Mouse (Mus musculus) neural tube, embryonic 12.5 days (tissue): Measurements from ENCODE around the gene Slc25a22. TPM values are rescaled to one million over a fixed set of nuclear protein-coding genes. Genes with fewer than 3 reads are reported as not detected.
"Not testable (repeated sequence)": the region's sequence is repeated elsewhere in the genome, so short reads cannot be mapped to it uniquely, and the experiment has no call there.

Experiments
- ATAC-seq: fragments of 200-750 bp; cut with Nextera tagmentation; 2 replicates; pipeline ENCODE4 v1.8.0; 2017; ENCODE audit warnings: low read depth, mild to moderate bottlenecking, moderate TSS enrichment, moderate library complexity; ENCODE audit not compliant: low FRiP score
- H3K27ac ChIP-seq: fragments of 300-500 bp; sonication (generic); 2 replicates; pipeline ENCODE4 v1.5.1; 2016
- H3K27me3 ChIP-seq: fragments of 300-500 bp; sonication (generic); replicated peaks from 2 replicates; pipeline ENCODE4 v1.6.1; 2016; ENCODE audit warnings: mild to moderate bottlenecking
- H3K36me3 ChIP-seq: fragments of 300-500 bp; sonication (generic); 2 replicates; pipeline ENCODE4 v1.6.1; 2016; ENCODE audit warnings: mild to moderate bottlenecking
- H3K4me1 ChIP-seq: fragments of 300-500 bp; sonication (generic); 2 replicates; pipeline ENCODE4 v1.6.1; 2016
- H3K4me2 ChIP-seq: fragments of 300-500 bp; sonication (generic); replicated peaks from 2 replicates; pipeline ENCODE4 v1.6.1; 2016; ENCODE audit warnings: mild to moderate bottlenecking
- H3K4me3 ChIP-seq: fragments of 300-500 bp; sonication (generic); 2 replicates; pipeline ENCODE4 v1.5.1; 2016
- H3K9ac ChIP-seq: fragments of 300-500 bp; sonication (generic); 2 replicates; pipeline ENCODE4 v1.6.1; 2016; ENCODE audit warnings: mild to moderate bottlenecking
- H3K9me3 ChIP-seq: fragments of 300-500 bp; sonication (generic); 2 replicates; pipeline ENCODE4 v1.6.1; 2016; ENCODE audit warnings: mild to moderate bottlenecking
- WGBS: fragments of 180-500 bp; shearing (Covaris S2); methylation state at CpG from one replicate; pipeline ENCODE4 v1.1.7; 2016; 5-methylcytosine and 5-hydroxymethylcytosine counted together
- polyA plus RNA-seq: library from polyadenylated mRNA; unstranded; fragments of >200 nt; fragmentation: Nextera tagmentation; extraction: Ambion mirVana; gene quantifications from 2 replicates; pipeline ENCODE4 v1.2.1, GENCODE M21; 2016

Gene Slc25a22
- polyA plus RNA-seq, 1 experiment from 2014 or later: 57.7 TPM

DNA sequence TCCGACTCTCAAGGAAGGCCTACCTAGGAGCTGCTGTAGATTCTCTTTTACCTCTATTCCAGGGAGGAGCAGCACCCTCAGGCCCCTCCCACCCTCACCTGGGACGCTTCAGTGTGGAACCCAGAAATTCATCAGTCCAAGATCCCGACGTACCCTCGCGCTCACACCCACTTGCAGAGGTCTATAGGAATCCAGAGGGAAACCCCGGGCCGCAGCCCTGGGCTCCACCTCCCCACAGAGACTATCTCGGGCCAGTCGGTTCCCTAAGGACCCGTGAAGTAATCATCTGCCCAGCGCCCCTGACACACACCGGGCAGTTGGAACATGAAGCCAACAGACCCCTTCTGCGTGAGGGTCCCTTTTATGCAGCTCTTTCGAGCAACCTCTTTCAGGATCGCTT lies 24.4 kb downstream of the Slc25a22 start:
- 4% methylated on average over 16 of the region's 16 CpGs for WGBS

GRCm38 (mm10) chr7:141411667-141412066 lies 26.0 kb downstream of the Slc25a22 start:
- Histone ChIP-seq H3K36me3 (peaks cover 30% of the 10 kb centered on the region), H3K4me2 (no peak overlapping the region; the same call in 1 of the 2 replicates), H3K9ac (peak overlapping the region; percentile 22), H3K27me3 (no peaks in the 10 kb centered on the region), H3K4me3 (no peak overlapping the region), H3K4me1 (peaks cover 13% of the 10 kb centered on the region), H3K9me3 (no peaks in the 10 kb centered on the region), H3K27ac (no peak overlapping the region)
- WGBS: 90% methylated on average over 1 of the region's 1 CpGs
- no peak for ATAC-seq

More for the DNA sequence above, 24.4 kb downstream of the Slc25a22 start:
- peak overlapping the region; percentile 65 for H3K4me3 ChIP-seq
- peak; percentile 29 for ATAC-seq
- H3K4me1 ChIP-seq: peaks cover 13% of the 10 kb centered on the region
- H3K36me3 ChIP-seq: peaks cover 27% of the 10 kb centered on the region
- no peaks in the 10 kb centered on the region for H3K27me3 ChIP-seq
- H3K4me2 ChIP-seq: peak overlapping the region; percentile 86
- H3K9ac ChIP-seq: peak overlapping the region; percentile 84
- H3K9me3 ChIP-seq: no peaks in the 10 kb centered on the region
- peak overlapping the region; percentile 75 for H3K27ac ChIP-seq

GRCm38 (mm10) chr7:141410631-141411030 lies 27.1 kb downstream of the Slc25a22 start:
- H3K36me3 ChIP-seq: peaks cover 30% of the 10 kb centered on the region
- H3K27me3 ChIP-seq: no peaks in the 10 kb centered on the region
- H3K4me2 ChIP-seq: no peak overlapping the region
- H3K9ac ChIP-seq: no peak overlapping the region
- no peak for ATAC-seq
- no peaks in the 10 kb centered on the region for H3K9me3 ChIP-seq
- H3K4me1 ChIP-seq: peaks cover 13% of the 10 kb centered on the region
- 91% methylated on average over 8 of the region's 8 CpGs for WGBS
- no peak overlapping the region for H3K4me3 ChIP-seq
- H3K27ac ChIP-seq: no peak overlapping the region

- 16% methylated on average over 11 of the region's 11 CpGs for WGBS
- Histone ChIP-seq H3K4me3 (no peak overlapping the region), H3K4me2 (no peak overlapping the region), H3K36me3 (peaks cover 30% of the 10 kb centered on the region), H3K4me1 (peaks cover 7% of the 10 kb centered on the region), H3K27ac (no peak overlapping the region), H3K9me3 (no peaks in the 10 kb centered on the region), H3K9ac (no peak overlapping the region), H3K27me3 (no peaks in the 10 kb centered on the region)
- ATAC-seq: peak; percentile 41; the same call in 1 of the 2 replicates
These were observed 28.9 kb downstream of the Slc25a22 start for GRCm38 (mm10) chr7:141408833-141409232.

DNA sequence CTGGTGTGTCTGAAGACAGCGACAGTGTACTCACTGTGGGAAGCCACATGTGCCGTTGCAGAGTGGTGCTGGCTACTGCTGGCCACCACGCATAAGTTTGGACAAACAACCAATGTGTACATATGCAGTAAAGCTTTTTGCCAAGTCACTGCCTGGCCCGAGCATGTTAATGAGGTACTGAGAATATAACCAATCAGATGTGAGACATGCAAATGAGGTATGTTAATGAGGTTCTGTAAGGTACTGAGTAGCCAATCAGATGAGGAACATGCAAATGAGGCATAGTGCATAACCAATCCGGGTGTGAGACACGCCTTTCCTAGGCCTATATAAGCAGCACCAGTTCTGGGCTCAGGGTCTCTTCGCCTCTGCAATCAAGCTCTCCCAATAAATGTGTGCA lies 30.0 kb downstream of the Slc25a22 start:
- H3K9me3 ChIP-seq, H3K9ac ChIP-seq, ATAC-seq, H3K4me1 ChIP-seq, H3K4me2 ChIP-seq, H3K27me3 ChIP-seq, H3K4me3 ChIP-seq, H3K27ac ChIP-seq: not testable (repeated sequence)
- 91% methylated on average over 7 of the region's 7 CpGs for WGBS
- H3K36me3 ChIP-seq: peaks cover 40% of the 10 kb centered on the region

DNA sequence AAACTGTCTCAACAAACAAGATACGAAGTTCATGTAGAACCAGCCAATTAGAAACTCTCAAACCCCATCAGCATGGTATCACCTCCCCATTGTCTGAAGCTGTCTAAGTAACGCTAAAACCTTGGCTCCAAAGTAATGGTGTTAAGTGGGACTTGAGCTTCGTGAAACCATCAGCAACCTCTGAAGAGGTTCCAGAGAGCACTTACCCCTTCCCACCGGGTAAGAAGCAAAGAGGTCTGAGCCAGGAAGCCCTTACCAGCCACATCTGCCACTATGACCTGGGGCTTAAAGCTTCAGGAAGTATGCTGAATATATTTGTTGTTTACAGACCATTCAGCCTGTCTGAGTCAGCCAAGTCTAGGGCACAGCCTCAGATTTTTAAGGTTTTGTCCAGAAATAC lies 32.2 kb downstream of the Slc25a22 start:
- Histone ChIP-seq H3K27ac (no peak overlapping the region), H3K9ac (no peak overlapping the region), H3K4me1 (no peaks in the 10 kb centered on the region), H3K4me2 (no peak overlapping the region), H3K27me3 (no peaks in the 10 kb centered on the region), H3K36me3 (peaks cover 54% of the 10 kb centered on the region), H3K4me3 (no peak overlapping the region), H3K9me3 (no peaks in the 10 kb centered on the region)
- ATAC-seq: no peak
- WGBS: 87% methylated on average over 4 of the region's 4 CpGs

- 44% methylated on average over 5 of the region's 5 CpGs for WGBS
- peak; percentile 50; the same call in 1 of the 2 replicates for ATAC-seq
- no peaks in the 10 kb centered on the region for H3K9me3 ChIP-seq
- no peaks in the 10 kb centered on the region for H3K27me3 ChIP-seq
- H3K4me3 ChIP-seq: no peak overlapping the region
- no peaks in the 10 kb centered on the region for H3K4me1 ChIP-seq
- no peak overlapping the region for H3K4me2 ChIP-seq
- H3K36me3 ChIP-seq: peaks cover 55% of the 10 kb centered on the region
- no peak overlapping the region for H3K27ac ChIP-seq
- no peak overlapping the region for H3K9ac ChIP-seq
These were observed 34.4 kb downstream of the Slc25a22 start for GRCm38 (mm10) chr7:141403305-141403704.

- WGBS: 90% methylated on average over 1 of the region's 1 CpGs
- Histone ChIP-seq H3K4me2 (no peak overlapping the region), H3K27ac (no peak overlapping the region)
These were observed 42.3 kb downstream of the Slc25a22 start for GRCm38 (mm10) chr7:141395348-141395747.

DNA sequence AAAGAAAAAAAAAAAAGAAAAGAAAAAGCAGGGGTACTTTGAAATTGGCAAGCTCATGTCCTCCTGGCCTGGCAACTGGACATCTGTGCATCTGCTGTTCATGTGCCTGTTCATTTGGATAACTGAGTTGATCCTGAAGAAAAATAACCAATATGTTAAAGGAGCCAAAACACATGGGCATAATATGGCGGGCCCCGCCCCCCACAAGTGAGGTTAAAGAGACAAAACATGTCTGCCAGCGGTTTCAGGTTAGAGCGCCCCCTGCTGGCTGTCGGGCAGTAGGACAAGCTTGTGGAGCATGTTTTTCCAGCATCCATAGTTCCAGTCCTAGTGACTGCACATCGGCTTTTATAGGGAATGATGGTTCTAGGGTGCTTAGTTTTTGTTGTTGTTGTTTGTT lies 42.9 kb downstream of the Slc25a22 start:
- H3K27ac ChIP-seq: no peak overlapping the region
- H3K27me3 ChIP-seq: no peaks in the 10 kb centered on the region
- no peak for ATAC-seq
- H3K9ac ChIP-seq: no peak overlapping the region
- WGBS: 25% methylated on average over 6 of the region's 6 CpGs
- no peaks in the 10 kb centered on the region for H3K9me3 ChIP-seq
- no peak overlapping the region for H3K4me2 ChIP-seq
- H3K4me3 ChIP-seq: no peak overlapping the region
- peaks cover 29% of the 10 kb centered on the region for H3K36me3 ChIP-seq
- H3K4me1 ChIP-seq: peaks cover 15% of the 10 kb centered on the region

More at GRCm38 (mm10) chr7:141395348-141395747, 42.3 kb downstream of the Slc25a22 start:
- H3K36me3 ChIP-seq: peaks cover 34% of the 10 kb centered on the region
- ATAC-seq: no peak
- peaks cover 15% of the 10 kb centered on the region for H3K4me1 ChIP-seq
- no peaks in the 10 kb centered on the region for H3K9me3 ChIP-seq
- no peak overlapping the region for H3K4me3 ChIP-seq
- no peaks in the 10 kb centered on the region for H3K27me3 ChIP-seq
- no peak overlapping the region for H3K9ac ChIP-seq

- Histone ChIP-seq H3K9me3 (no peaks in the 10 kb centered on the region), H3K27ac (no peak overlapping the region), H3K27me3 (0 out of 2 replicates have a peak, but pooled peaks cover under 1% of the 10 kb centered on the region), H3K4me1 (peaks cover 15% of the 10 kb centered on the region), H3K4me3 (no peak overlapping the region), H3K4me2 (no peak overlapping the region), H3K36me3 (peaks cover 23% of the 10 kb centered on the region), H3K9ac (no peak overlapping the region)
- no peak for ATAC-seq
- WGBS: 91% methylated on average over 7 of the region's 7 CpGs
These were observed 43.5 kb downstream of the Slc25a22 start for GRCm38 (mm10) chr7:141394158-141394557.

GRCm38 (mm10) chr7:141392552-141393222 lies 45.0 kb downstream of the Slc25a22 start:
- Histone ChIP-seq H3K27me3 (0 out of 2 replicates have a peak, but pooled peaks cover 3% of the 10 kb centered on the region), H3K36me3 (peaks cover 11% of the 10 kb centered on the region; the same call in 1 of the 2 replicates), H3K9ac (peak overlapping the region; percentile 52), H3K9me3 (no peaks in the 10 kb centered on the region), H3K4me2 (peak overlapping the region; percentile 76), H3K4me3 (peak overlapping the region; percentile 63), H3K4me1 (peaks cover 15% of the 10 kb centered on the region), H3K27ac (peak overlapping the region; percentile 27; the same call in 1 of the 2 replicates)
- no peak; the same call in 1 of the 2 replicates for ATAC-seq
- whole genome bisulfite sequencing: 33% methylated on average over 9 of the region's 9 CpGs

- H3K36me3 ChIP-seq: peaks cover 10% of the 10 kb centered on the region; the same call in 1 of the 2 replicates
- under 1% methylated on average over 57 of the region's 57 CpGs for WGBS
- H3K4me3 ChIP-seq: peak within 1 kb of the TSS; percentile 63
- H3K27me3 ChIP-seq: 0 out of 2 replicates have a peak, but pooled peaks cover 3% of the 10 kb centered on the region
- peaks cover 15% of the 10 kb centered on the region for H3K4me1 ChIP-seq
- peak within 1 kb of the TSS; percentile 27; the same call in 1 of the 2 replicates for H3K27ac ChIP-seq
- H3K9me3 ChIP-seq: no peaks in the 10 kb centered on the region
- peak within 1 kb of the TSS; percentile 52 for H3K9ac ChIP-seq
- peak within 1 kb of the TSS; percentile 76 for H3K4me2 ChIP-seq
- peak; percentile 93 for ATAC-seq
These were observed 45.8 kb downstream of the Slc25a22 start, which contains the start of gene Taldo1 for GRCm38 (mm10) chr7:141391625-141392551. Gene Taldo1 (plus strand): TSS chr7:141392199.
